Mouse (Mus musculus) layer of hippocampus, adult 9-11 months (tissue): ENCODE measurements around the gene Gm5849.
"Not testable (repeated sequence)": the region's sequence is repeated elsewhere in the genome, so short reads cannot be mapped to it uniquely, and the experiment has no call there.

Source experiments
- DNase-seq: peaks from one replicate; pipeline ENCODE4 v3.0.0; 2022

Gm5849 gene

DNA sequence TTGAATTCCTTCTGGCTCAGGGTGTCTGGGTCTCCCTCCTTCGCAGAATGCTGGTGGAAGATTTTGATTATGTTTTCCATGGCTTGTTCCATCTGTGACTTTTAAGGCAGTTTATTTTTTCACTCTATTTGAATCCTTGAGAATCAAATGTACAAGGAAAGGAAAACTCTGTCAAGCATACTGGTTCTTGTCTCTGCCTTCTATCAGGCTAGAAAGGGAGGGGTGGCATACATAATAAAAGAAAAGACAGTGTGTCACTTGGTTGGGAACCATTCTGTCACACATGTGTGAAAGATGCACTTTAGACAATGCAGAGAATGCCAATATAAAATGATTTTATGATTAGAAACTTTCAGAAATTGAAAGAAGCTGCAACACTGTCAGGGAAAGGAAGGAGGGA, at the start of gene Gm5849:
TSS of gene Gm5849 (minus strand) at position 101 of the 400 bp plus-strand sequence.
- DNase-seq = not testable (repeated sequence)

DNA sequence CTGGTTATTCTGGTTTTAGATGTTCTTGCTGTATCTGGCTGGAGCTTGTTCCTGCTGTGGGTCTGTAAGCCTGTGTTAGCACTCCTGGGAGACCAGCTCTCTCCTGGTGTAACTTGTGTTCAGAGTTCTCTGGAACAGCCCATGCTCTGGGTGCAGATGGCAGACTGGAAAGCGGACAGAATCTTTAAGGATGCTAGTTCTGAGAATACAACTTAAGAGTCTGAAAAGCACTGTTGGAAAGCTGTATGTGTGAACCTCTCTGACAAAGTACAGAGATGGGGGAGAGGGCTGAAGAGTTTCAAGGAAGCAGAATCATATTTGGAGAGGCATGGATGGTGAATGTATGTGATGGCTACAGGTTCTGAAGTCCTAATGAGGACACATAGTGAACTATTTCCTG, 28.0 kb downstream of the Gm5849 start:
- DNase-seq = peak; percentile 6

DNA sequence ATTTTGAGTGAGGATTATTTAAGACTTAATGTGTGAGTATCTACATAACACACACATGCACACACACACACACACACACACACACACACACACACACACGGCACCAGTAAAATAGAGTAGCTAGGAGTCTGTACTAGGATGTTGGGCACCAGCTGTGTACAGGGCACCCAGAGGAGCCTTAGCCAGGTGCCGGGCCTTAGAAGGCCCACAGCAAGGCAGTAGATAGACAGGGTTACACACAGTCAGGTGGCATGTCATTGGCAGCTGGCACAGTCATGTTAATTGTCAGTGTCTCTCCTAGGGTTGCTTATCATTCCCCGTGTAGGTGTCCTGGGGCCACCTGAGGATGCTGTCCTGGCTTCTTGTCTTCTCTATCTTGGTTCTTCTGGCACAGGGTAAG, 51.1 kb downstream of the Gm5849 start, which contains the start of gene Pglyrp4:
TSS of gene Pglyrp4 (plus strand) at position 301 of the 400 bp plus-strand sequence.
- DNase-seq = no peak
